Mouse (Mus musculus): Measurements from ENCODE around the gene Cilp2. TPM values are rescaled to one million over a fixed set of nuclear protein-coding genes. Genes with fewer than 3 reads are reported as not detected.

Gene Cilp2
- polyA plus RNA-seq, 1 experiment from 2014 or later: 1.4 TPM

- peaks cover 10% of the 10 kb centered on the region for H3K4me1 ChIP-seq
- H3K9ac ChIP-seq: 0 out of 2 replicates have a peak overlapping the region, but pooled peaks have one; percentile 17
- no peak overlapping the region for H3K4me2 ChIP-seq (replicated peaks)
- H3K4me3 ChIP-seq: no peak overlapping the region
- H3K9me3 ChIP-seq: no peaks in the 10 kb centered on the region
- H3K27me3 ChIP-seq (replicated peaks): no peaks in the 10 kb centered on the region
- WGBS: 67% methylated on average over 5 of the region's 5 CpGs
- H3K36me3 ChIP-seq: peaks cover 71% of the 10 kb centered on the region
- no peak for ATAC-seq (ENCODE audit: low FRiP score, low read depth)
- H3K27ac ChIP-seq: no peak overlapping the region
Measured at GRCm38 (mm10) chr8:69915748-69916147, 28.3 kb upstream of the Cilp2 start.

- 90% methylated on average over 4 of the region's 4 CpGs for WGBS
- Histone ChIP-seq H3K27me3 (replicated peaks) (no peaks in the 10 kb centered on the region), H3K9ac (no peak overlapping the region), H3K4me2 (replicated peaks) (no peak overlapping the region), H3K9me3 (no peaks in the 10 kb centered on the region), H3K27ac (no peak overlapping the region), H3K4me1 (no peaks in the 10 kb centered on the region), H3K36me3 (peaks cover 83% of the 10 kb centered on the region), H3K4me3 (no peak overlapping the region)
- ATAC-seq (ENCODE audit: low FRiP score, low read depth): no peak
Measured at GRCm38 (mm10) chr8:69914526-69914925, 27.0 kb upstream of the Cilp2 start.

GRCm38 (mm10) chr8:69912478-69913074 lies 25.1 kb upstream of the Cilp2 start:
- Histone ChIP-seq H3K27ac (no peak overlapping the region), H3K4me3 (no peak overlapping the region), H3K9ac (no peak overlapping the region), H3K4me2 (replicated peaks) (no peak overlapping the region), H3K4me1 (no peaks in the 10 kb centered on the region), H3K36me3 (peaks cover 96% of the 10 kb centered on the region), H3K9me3 (no peaks in the 10 kb centered on the region), H3K27me3 (replicated peaks) (no peaks in the 10 kb centered on the region)
- ATAC-seq (ENCODE audit: low FRiP score, low read depth): no peak
- WGBS: 93% methylated on average over 12 of the region's 12 CpGs

- 89% methylated on average over 13 of the region's 13 CpGs for WGBS
- no peak overlapping the region for H3K4me3 ChIP-seq
- peaks cover 92% of the 10 kb centered on the region for H3K36me3 ChIP-seq
- H3K4me2 ChIP-seq (replicated peaks): no peak overlapping the region
- H3K9ac ChIP-seq: no peak overlapping the region
- H3K27ac ChIP-seq: no peak overlapping the region
- ATAC-seq (ENCODE audit: low FRiP score, low read depth): no peak
- H3K27me3 ChIP-seq (replicated peaks): no peaks in the 10 kb centered on the region
- no peaks in the 10 kb centered on the region for H3K4me1 ChIP-seq
- no peaks in the 10 kb centered on the region for H3K9me3 ChIP-seq
Measured at GRCm38 (mm10) chr8:69911917-69912316, 24.4 kb upstream of the Cilp2 start.

GRCm38 (mm10) chr8:69907106-69907505 lies 19.6 kb upstream of the Cilp2 start:
- WGBS: 87% methylated on average over 2 of the region's 2 CpGs
- peaks cover 46% of the 10 kb centered on the region for H3K36me3 ChIP-seq
- ATAC-seq (ENCODE audit: low FRiP score, low read depth): no peak

GRCm38 (mm10) chr8:69906260-69906659 lies 18.8 kb upstream of the Cilp2 start:
- Histone ChIP-seq H3K9ac (no peak overlapping the region), H3K4me2 (replicated peaks) (no peak overlapping the region), H3K27ac (no peak overlapping the region), H3K4me1 (peaks cover 15% of the 10 kb centered on the region), H3K9me3 (no peaks in the 10 kb centered on the region), H3K36me3 (peaks cover 37% of the 10 kb centered on the region), H3K4me3 (no peak overlapping the region), H3K27me3 (replicated peaks) (no peaks in the 10 kb centered on the region)
- 94% methylated on average over 2 of the region's 2 CpGs for WGBS
- ATAC-seq (ENCODE audit: low FRiP score, low read depth): no peak

More at GRCm38 (mm10) chr8:69907106-69907505, 19.6 kb upstream of the Cilp2 start:
- H3K4me1 ChIP-seq: peaks cover 9% of the 10 kb centered on the region
- no peak overlapping the region for H3K4me3 ChIP-seq
- no peaks in the 10 kb centered on the region for H3K9me3 ChIP-seq
- H3K27ac ChIP-seq: no peak overlapping the region
- no peak overlapping the region for H3K4me2 ChIP-seq (replicated peaks)
- no peak overlapping the region for H3K9ac ChIP-seq
- no peaks in the 10 kb centered on the region for H3K27me3 ChIP-seq (replicated peaks)

- Histone ChIP-seq H3K36me3 (peaks cover 17% of the 10 kb centered on the region), H3K4me2 (replicated peaks) (peak overlapping the region; percentile 87), H3K27me3 (replicated peaks) (no peaks in the 10 kb centered on the region), H3K9ac (no peak overlapping the region), H3K4me1 (peaks cover 27% of the 10 kb centered on the region), H3K27ac (no peak overlapping the region), H3K4me3 (no peak overlapping the region), H3K9me3 (no peaks in the 10 kb centered on the region)
- WGBS: 80% methylated on average over 8 of the region's 8 CpGs
- ATAC-seq (ENCODE audit: low FRiP score, low read depth): no peak
Measured at GRCm38 (mm10) chr8:69904096-69904495, 16.6 kb upstream of the Cilp2 start.

- Histone ChIP-seq H3K4me3 (peak overlapping the region; percentile 62), H3K4me2 (replicated peaks) (peak overlapping the region; percentile 87), H3K9me3 (no peaks in the 10 kb centered on the region), H3K27ac (peak overlapping the region; percentile 59; the same call in 1 of the 2 replicates), H3K36me3 (peaks cover 16% of the 10 kb centered on the region), H3K27me3 (replicated peaks) (no peaks in the 10 kb centered on the region), H3K4me1 (peaks cover 27% of the 10 kb centered on the region), H3K9ac (peak overlapping the region; percentile 71)
- peak; percentile 91 for ATAC-seq (ENCODE audit: low FRiP score, low read depth)
- under 1% methylated on average over 45 of the region's 45 CpGs for WGBS
Measured at GRCm38 (mm10) chr8:69903063-69903542, 15.6 kb upstream of the Cilp2 start.

GRCm38 (mm10) chr8:69902163-69903062 lies 14.9 kb upstream of the Cilp2 start, which contains the start of the genes Tssk6, Ndufa13 and Yjefn3:
Gene Tssk6, plus strand, starts transcription at chr8:69902184.
Gene Ndufa13, minus strand, starts transcription at chr8:69902558.
Gene Yjefn3, minus strand, starts transcription at chr8:69902712.
- Histone ChIP-seq H3K4me2 (replicated peaks) (peak within 1 kb of the TSS; percentile 87), H3K27ac (peak within 1 kb of the TSS; percentile 67), H3K36me3 (peaks cover 16% of the 10 kb centered on the region), H3K4me1 (peaks cover 33% of the 10 kb centered on the region), H3K27me3 (replicated peaks) (no peaks in the 10 kb centered on the region), H3K4me3 (peak within 1 kb of the TSS; percentile 62), H3K9ac (peak within 1 kb of the TSS; percentile 71), H3K9me3 (no peaks in the 10 kb centered on the region)
- 3% methylated on average over 89 of the region's 89 CpGs for WGBS
- ATAC-seq (ENCODE audit: low FRiP score, low read depth): peak; percentile 55

- peaks cover 15% of the 10 kb centered on the region for H3K36me3 ChIP-seq
- H3K9me3 ChIP-seq: no peaks in the 10 kb centered on the region
- H3K9ac ChIP-seq: peak overlapping the region; percentile 71
- peak overlapping the region; percentile 62 for H3K4me3 ChIP-seq
- peak; percentile 54 for ATAC-seq (ENCODE audit: low FRiP score, low read depth)
- peaks cover 41% of the 10 kb centered on the region for H3K4me1 ChIP-seq
- no peaks in the 10 kb centered on the region for H3K27me3 ChIP-seq (replicated peaks)
- 1% methylated on average over 41 of the region's 41 CpGs for WGBS
- peak overlapping the region; percentile 67 for H3K27ac ChIP-seq
- H3K4me2 ChIP-seq (replicated peaks): peak overlapping the region; percentile 87
Measured at GRCm38 (mm10) chr8:69901484-69902162, 14.1 kb upstream of the Cilp2 start.

- Histone ChIP-seq H3K9me3 (no peaks in the 10 kb centered on the region), H3K27ac (peak overlapping the region; percentile 67; the same call in 1 of the 2 replicates), H3K9ac (peak overlapping the region; percentile 68), H3K4me1 (peaks cover 47% of the 10 kb centered on the region), H3K36me3 (peaks cover 18% of the 10 kb centered on the region), H3K4me3 (peak overlapping the region; percentile 62), H3K4me2 (replicated peaks) (peak overlapping the region; percentile 87), H3K27me3 (replicated peaks) (no peaks in the 10 kb centered on the region)
- 21% methylated on average over 12 of the region's 12 CpGs for WGBS
- no peak for ATAC-seq (ENCODE audit: low FRiP score, low read depth)
Measured at GRCm38 (mm10) chr8:69900895-69901451, 13.5 kb upstream of the Cilp2 start.

Measured in neural tube, embryonic 12.5 days (tissue).